Mouse (Mus musculus) right cerebral cortex, postnatal 4 days (tissue): ENCODE results near the gene Vrk2.
A peak's percentile ranks its signal among the peaks of the same experiment; 100 is the strongest.

ENCODE experiments used
- DNase-seq: peaks from one replicate; pipeline ENCODE4 v3.0.0-alpha.2; 2022

Gene Vrk2

DNA sequence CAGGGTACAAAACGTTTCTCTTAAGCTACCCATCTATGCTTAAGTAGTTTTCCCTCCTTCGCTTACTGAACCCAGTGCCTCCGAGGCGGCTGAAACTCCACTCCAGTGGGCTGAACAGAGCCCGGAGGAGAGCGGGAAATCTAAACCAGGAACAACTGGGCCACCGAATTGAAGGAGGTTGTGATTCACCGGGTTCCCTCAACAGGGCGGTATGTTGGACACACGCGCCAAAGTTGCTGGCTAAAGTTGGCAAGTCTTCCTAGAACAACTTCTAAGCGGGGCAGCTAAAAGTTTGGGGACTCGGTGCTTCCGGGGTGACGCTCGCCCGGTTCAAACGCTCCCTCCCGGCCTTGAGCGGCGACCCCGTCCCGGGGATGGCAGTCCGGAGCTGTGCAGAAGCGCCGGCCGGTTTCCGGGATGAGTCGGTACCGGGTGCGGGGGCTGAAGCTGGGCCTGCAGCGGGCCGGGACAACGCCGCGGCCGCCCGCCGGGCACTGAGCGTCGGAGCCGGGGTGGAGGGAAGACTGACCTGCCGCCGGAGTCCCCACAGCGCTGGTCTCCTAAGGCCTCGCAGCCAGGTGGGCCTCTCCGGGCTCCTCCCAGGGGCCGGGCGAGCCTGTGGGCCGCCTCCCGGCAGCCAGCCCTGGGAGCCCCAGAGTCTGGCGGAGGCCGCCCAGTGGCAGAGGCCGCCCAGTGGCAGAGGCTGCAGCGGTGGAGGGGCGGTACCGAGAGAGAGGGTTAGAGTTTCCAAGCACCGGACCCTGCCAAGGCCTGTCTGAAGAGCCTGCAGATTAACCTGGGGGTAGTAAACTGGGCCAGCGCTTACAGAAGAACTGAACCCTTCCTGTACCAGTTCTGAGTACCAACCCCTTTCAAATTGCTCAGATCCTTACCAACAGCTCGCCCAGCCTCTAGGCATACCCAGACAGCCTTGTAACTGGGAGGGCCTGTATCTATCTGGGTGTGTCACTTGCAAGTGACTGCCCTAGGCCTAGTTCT lies at the start of gene Vrk2, which contains the start of gene Gm6899:
Vrk2 (minus strand) TSS at position 939 of the 999 bp plus-strand sequence.
Gm6899 (plus strand) TSS at position 181 of the 999 bp plus-strand sequence.
- peak; percentile 36 for DNase-seq

DNA sequence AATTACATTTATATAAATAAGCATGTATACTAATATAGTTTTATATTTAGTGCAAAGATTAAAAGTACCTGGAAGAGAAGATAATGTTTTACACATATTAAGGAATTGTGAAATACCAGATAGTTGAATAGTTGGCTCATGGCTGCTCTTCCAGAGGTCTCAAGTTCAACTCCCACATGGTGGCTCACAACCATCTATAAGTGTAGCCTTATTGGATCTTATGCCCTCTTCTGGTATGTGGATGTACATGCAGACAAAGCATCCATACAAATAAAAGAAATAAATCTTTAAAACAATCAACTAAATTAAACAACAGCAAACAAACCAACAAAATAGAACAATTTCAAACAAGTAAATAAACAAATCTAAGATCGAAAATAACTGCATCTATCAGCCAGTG lies 48.3 kb upstream of the Vrk2 start:
- no peak for DNase-seq

DNA sequence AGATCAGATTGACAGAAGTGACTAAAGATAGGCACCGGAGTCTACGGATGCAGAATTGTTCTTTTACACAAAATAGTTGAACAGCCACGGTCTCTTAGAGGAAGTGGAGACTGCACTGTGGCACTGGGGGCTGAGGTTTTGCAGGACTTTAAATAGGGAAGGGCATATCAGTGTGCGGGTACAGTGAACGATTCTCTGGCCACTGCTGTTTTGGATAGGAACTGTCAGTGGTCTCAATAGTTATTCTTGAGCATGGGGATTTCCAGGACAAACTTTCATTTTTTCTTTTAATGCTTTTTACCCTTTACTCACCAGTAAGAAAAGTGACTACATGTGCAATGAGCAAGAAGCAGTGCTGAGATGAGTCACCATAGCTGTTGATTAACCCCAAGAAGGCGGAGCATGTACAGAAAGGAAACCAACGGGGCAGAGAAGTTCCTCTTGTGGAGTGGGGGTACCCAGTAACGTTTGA lies 46.6 kb upstream of the Vrk2 start:
- no peak for DNase-seq

DNA sequence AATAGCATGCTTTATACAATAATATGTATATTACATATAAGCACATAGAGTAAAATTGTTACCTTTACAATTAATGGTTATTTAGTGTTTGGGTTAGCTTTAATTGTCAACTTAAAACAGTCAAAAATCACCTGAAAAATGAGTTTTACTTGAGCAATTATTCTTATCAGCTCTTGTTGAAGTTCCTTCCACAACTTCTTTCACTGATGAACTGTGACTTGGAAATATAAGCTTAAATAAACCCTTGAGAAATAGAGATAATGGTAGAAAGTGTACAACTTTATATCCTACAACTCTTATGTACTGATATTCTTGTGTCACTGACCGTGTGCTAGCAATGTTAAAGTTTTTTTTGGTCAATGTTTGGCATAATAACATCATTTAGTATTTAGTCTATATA lies 42.4 kb upstream of the Vrk2 start:
- DNase-seq: no peak

DNA sequence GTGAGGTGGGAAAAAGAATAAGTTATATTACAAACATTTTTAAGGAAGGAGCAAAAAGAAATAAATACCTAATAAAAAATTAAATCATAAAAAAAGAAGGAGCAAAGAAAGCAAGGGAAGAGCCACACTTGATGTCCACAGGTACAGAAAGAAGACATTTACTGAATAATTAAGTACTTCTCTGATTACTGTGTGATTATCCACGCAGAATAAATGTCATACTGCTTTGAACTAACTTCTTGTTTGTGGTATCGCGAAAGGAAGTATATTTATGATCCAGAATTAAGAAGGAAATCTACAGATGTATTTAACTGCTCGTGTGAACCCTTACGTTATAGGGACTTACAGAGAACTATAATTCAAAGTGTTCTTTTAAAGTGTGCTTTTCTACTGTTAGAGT lies 28.9 kb upstream of the Vrk2 start:
- no peak for DNase-seq

DNA sequence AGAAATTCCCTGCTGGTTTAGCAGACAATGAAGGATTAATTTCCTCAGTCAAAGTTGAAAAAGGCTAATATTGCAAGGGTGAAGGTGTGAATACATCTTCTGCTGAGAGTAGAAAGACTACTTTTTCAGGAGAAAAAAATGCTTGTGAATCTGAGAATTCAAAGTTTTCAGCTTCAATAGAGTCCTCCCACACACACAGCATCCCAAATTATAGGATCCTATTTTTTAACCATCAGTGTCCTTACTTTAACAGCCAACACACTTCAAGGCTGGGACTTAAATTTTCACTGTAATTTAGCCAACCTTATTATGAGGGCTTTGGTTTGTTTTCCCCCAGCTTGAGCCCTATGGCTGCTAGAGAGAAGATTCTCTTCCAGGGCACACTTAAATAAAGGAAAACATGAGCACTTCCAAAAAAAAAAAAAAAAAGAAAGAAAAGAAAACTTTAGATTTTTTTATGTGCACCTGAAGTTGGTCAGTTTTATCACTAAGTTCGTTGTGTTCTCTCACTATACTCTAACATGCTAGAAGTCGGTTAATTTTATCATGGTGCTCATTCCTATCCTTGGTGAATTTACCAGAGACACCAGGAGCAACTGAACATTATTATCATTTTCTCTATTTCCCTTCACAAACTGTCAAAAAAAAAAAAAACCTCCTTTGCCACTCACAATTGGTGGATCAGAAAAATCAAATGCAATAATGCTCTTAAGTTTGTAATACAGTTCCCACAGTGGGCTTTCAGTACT lies 24.9 kb upstream of the Vrk2 start:
- no peak for DNase-seq

DNA sequence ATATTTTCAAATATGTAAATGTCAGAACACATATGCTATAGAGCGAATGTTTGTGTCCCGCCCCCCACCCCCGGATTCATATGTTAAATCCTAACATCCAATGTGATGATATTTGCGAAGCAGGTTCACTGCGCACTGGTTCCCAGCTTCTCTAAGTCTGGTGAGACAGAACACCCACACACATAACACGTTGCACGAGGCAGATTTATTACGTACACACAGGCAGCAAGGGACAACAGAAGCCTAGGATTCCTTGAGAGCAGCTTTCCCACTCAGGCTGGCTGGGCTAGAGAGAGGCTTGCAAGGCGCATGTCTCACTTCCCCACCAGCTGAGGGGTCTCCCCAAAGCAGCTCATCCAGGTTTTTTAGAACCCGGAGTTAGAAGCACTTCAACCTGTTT lies 15.0 kb upstream of the Vrk2 start:
- peak; percentile 9 for DNase-seq

DNA sequence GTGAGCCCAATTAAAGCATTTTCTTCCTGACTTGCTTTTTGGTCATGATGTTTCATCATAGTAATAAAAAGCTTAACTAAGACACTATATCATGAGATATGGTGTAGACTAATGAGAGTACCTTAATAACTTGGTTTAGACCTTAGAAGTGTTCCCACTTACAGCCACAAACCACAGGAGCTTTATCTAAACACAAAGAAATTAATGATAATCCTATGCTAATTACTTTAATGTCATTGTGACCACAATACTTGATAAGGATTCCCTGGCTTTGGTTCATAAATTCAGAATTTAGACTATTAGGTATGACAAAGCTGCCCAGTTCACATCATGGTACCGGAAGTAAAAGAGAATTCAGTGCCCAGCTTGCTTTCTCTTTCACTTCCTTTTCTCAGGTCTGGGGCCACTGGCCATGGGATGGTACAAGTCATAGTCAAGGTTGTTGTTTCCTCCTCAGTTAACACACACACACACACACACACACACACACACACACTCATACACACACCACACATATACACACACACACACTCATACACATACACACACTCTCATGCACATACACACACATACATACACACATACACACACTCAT lies 10.4 kb upstream of the Vrk2 start:
- no peak for DNase-seq

DNA sequence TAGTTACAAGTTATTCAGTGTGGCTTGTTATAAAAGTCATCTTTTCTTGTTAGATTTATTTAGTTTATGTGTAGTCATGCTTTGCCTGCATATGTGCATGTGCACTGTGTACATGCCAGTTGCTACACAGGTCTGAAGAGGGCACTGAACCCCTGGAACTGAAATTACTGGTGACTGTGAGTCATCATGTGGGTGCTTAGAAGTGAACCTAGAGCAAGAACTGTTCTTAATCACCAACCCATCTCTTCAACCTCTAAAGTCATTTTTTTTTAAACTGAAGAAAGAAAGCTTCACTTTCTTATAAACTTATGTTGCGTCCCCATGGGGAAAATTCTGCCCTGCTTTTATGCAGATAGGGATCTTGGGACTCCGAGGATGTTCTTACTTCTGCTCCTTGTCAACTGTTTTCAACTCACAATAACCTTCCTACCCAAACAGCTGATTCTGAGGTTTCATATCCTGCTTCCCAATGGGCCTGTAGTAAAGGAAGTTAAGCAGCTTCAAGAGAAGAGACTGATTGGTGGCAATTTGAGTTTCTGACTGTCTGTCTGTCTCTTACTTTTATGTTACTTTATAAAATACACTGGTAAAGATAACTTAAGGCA lies 7.9 kb upstream of the Vrk2 start:
- DNase-seq: no peak

DNA sequence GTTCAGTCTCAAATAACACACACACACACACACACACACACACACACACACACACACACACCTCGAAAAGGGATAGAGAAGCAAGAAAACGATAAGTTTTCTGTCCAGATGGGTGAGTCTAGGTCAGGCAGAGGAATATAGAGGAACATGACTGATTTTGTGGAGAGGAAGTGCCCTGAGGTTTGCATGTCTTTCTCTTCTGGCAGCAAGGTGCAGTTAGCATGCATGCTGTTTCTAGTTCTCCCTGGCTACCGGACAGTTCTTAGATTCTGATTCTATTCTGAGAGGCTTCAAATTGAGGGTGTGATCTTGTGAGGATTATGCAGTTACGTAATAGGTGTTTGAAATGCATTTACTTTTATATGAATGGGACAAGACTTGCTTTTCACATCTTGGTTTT lies 6.9 kb upstream of the Vrk2 start:
- DNase-seq: no peak

DNA sequence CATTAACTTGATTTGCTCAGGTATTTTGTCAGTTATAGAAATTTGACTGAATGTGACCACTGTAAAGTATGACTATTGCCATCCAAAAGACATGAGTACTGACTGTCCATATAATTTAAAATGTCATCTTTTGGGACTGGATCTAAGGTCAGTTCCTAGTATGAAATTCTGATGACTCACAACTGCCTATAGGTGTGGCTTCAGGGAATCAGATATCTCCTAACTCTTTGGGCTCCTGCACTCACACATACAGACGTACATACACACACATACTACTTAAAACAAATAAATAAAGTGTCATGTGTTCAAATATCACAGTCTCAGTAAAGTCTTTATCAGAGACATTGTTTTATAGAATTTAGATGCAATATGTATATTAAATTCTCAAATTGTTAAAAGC lies 5.1 kb upstream of the Vrk2 start:
- no peak for DNase-seq

DNA sequence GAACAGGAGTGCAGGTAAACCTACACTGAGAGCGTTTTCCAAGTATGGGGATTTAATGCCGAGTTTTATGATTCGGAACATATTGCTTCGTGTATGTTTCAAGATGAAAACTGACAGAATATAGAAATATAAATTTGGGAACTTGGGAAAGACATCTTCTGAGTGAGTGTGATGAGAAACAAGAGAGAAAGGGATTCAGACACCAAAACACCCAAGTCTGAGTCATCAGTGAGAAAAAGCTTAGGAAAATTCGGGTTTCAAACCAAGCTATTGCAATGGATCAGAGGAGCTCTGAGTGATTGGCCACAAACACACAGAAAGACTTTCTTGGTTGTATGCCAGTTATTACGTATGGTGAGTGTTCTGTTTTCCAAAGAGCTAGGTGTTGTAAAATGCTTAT lies 4.0 kb upstream of the Vrk2 start:
- no peak for DNase-seq

DNA sequence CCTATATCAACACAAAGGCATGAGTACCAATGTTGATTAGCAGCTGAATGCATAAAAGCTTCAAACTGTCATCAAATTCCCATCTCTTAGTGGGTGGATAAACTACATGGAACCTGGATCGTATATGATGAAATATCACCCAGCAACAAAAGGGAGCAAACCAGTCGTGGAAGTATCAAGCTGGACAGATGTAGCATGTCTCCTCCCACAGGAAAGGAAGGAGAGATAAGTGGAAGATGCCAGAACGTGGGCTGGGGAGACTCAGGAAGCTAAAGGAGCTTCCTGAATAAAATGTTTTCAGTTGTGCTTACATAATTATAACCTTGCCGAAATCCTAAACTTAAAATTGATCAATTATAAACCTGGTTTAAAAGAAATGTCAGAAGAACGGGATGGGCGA lies 3.3 kb upstream of the Vrk2 start:
- DNase-seq: no peak

DNA sequence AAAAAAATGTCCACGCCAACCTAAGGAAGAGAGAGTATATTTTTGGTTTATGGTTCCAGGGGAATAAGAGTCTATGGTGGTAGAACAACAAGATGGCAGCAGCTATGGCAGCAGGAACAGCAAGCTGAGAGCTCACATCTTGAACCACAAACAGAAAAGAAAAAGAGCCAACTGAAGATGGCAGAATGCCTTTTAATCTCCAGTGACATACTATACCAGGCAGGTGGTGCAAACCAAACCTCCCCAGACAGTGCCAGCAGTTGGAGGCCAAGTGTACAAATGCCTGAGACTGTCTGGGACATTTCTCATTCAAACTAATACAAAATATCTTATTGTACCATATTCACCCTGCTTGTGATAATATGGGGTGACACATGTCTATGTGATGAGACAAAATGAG lies 2.4 kb upstream of the Vrk2 start:
- no peak for DNase-seq

DNA sequence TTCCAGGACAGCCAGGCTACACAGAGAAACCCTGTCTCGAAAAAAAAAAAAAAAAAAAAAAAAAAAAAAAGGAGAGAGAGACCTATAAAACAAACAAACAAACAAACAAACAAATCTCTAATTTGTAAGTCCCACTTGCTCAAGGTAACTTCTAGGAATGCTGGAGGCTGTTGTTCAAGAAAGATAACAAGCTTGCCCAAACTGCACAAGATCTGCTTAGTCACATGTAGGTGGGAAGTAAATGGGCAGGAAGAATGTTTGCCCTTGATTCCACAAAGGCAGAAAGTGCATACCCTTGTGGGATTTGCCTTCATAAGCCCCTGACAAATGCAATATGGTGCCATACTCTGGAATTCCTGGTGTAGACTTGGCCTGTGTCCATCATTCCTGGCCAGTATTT lies 688 bp upstream of the Vrk2 start:
- DNase-seq: no peak

DNA sequence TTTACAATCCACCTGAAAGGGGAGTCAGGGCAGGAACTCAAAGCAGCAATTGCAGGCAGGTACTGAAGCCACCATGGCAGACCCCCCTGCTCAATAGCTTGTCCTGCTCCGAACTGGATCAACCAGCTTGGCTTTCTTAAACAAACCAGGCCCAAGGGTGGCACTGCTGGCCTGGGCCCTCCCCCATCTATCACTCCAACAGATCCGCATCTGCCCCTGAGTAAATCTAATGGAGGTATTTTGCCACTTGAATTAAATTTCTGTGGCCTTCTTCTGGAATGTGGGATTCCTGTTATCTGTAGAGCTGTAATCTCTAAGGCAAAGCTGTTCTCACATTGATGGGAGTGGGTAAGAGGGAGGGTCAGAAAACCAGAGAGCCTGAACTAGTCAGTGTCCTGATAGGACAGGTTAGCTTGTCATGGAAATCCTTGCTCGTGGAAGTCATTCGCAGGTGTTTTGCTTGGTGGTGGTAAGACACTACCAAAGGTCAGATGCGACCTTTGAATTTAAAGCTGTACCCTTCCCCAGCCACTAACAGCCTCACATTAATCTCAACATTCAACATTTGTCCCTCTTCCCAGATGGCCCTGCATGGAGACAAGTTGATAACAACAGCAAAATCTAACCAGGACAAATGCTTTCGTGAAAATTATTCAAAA lies 1.3 kb downstream of the Vrk2 start:
- DNase-seq: no peak

DNA sequence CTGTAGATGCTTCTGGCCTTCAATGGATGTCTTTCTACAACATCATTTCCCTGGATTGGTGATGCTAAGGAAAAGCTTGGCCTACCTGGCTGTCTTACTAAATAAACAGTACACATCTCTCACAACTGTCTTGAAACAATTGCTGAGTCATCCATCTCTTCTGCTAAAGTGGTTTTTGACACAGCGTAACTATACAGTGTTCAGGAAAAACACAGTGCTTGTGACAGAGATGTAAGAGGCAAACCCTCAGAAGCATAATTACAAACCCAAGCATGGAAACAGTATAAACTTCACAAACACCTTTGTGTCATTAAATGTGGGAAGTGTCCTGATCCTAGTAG lies 6.6 kb downstream of the Vrk2 start:
- no peak for DNase-seq

DNA sequence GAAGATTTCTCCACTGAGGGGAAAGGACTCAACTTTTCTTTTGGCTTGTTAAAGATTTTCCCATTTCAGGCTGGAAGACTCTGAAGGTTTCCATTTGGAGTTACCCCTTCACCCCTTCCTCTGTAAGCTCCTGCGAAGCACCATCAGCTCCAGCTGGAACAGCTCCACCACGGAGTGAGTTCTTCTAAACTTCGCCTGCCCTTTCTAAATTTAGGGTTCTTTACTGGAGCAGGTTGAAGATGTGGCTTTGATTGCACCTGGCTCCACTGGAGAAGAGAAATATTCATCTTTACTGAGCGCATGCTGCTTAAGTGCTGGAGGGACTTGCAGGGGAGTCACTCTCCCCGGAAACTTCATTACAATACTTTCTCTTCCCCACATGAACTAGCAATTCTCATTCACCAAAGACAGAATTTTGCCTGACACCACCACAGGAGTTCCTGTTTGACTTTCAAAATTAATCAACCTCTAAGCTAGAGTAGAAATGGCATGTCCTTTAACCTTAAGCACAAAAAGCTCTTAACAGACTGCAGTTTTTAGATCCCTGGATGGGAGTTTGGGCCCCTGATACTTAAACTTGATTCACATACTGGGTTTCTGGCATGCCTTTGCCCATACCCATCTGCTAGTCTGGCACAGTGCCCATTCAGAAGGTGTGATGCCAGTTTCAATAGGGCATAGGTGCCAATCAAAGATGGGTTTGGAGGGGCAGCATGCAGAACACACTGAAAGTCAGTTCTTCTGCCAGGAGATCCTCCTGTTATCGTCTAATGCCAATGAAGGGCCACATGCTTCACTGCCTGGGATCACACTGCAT lies 7.2 kb downstream of the Vrk2 start:
- peak; percentile 8 for DNase-seq

DNA sequence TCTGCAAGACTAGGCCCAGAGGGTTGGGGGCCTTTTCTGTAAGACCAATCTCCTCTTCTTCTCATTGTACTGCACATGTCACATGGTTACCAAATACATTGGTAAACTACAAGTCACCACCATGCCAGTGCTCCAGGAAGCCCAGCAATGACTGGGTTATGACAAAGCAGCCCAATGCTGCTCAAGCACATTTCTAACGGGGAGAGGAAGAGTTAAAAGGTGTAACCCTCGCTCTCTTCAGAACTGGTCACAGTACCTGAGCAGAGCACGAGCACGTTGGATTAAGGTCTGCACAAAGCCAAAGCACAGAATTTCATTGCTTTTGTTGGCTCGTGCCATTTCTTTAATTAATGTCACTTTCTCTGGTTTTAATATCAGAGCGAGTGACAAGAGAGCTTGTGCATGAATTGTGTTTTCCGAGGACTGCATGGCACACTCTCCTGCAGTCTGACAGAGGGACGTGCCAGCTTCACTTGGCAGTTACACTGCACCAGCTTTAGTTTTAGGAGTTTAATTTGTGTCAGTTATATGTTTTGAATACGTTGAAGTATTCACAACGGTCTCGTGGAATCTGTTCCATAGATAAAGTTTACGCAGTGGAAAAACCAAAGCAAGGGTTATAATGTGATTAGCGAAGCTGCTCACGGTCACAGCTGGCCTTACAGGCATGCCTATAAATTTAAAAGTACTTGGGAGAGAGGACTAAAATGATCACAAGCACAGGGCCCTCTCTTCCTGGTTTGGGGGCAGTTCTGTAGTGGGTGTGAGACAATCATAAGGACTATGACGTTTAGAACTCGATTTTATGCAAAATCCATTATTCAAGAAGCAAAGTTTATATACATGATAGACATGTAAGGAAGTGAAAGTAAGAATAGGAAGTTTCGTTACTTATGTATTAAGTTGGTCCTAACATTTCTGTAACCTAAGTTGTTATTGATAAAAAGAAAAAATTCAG lies 8.1 kb downstream of the Vrk2 start:
- peak; percentile 30 for DNase-seq

DNA sequence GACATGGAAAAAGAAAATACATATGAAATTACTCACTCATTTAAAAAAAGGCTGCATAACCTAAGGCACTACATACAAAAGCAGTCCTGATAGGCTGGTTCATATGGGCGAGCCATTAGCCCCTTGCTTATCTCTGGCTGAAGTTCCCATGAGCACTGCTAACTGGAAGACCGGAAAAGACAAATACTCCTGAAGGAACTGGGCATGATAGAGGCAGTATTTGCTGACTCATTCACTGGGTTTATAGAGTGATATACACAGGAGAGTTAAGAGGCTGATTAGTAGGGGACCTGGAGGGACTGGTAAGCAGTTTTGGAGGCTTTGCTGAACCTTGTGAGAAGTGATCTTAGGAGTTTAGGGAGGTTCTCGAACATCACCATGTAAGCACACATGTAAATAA lies 42.2 kb downstream of the Vrk2 start:
- no peak for DNase-seq

DNA sequence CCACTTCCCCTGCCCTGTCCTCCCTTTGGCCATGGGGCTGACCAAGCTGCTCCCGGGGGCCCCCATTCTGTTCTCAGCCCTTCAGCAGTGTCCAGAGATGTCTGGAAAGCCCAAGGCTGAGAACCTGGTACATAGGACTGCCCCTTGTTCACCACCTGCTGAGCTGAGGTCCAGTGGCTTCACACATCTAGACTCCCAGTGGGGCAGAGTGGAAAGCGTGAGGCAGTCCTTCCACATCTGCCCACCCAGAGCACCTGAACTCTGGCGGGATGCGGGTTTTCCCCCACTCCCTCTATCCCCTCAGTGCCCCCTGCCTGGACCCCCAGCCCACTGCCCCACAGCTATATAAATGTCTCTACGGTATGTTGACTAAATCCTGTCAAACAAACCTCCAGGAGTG lies 56.0 kb downstream of the Vrk2 start:
- no peak for DNase-seq
